Mouse (Mus musculus): ENCODE measurements around the gene Wapl.

Gene Wapl

DNA sequence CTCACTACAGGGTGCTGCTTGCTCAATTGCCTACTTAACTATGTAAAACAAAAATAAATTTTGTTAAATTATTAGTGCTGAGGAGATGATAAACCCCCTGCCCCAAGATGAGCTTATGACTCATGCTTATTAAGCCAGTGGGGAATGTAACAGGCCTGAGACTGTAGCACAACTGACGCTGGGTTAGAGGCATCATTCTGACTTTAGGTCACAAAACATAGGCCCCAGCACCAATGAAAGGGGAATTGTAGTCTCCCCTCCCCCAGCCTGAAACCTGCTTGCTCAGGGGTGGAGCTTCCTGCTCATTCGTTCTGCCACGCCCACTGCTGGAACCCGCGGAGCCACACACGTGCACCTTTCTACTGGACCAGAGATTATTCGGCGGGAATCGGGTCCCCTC, 97.9 kb downstream of the Wapl start:
- no peak for DNase-seq (ENCODE audit: extremely low read depth, low read depth, low spot score)

DNA sequence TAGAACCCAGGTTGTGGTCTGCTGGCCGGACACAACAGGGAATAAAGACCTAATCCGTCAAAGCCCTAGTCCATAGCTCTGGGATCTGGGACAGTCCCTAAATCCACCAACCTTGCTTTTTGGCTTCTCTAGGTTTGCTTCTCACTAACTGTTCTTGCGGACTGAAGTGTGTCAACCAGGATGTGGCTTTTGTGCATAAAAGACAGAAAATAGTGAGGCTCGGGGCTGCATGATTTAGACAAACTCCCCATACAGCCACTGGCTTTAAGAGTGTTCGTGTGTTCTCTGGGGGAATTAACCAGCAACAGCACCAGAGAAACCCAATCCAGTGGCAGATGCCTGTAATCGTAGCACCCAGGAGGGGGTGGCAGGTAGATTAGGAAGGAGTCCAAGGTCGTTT, 98.4 kb downstream of the Wapl start:
- DNase-seq (ENCODE audit: extremely low read depth, low read depth, low spot score) = no peak

DNA sequence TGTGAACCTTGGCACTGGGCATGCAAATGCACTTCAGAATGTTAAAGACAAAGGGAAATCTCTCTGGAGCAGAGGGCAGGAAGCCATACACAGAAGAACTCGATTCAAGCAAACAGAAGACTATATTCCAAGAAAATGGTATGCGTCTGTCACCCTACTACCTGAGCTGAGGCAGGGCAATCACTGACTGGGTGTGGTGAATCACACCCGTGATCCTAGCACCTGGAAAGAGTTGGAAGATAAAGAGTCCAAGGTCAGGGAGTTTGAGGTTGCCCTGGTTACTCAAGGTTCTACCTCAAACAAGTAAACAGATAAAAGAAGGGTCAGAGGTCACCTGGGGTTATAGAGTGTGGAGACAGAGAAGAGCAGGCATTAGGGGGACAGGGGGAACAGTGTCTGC, 100.0 kb downstream of the Wapl start:
- no peak for DNase-seq (ENCODE audit: extremely low read depth, low read depth, low spot score)

DNA sequence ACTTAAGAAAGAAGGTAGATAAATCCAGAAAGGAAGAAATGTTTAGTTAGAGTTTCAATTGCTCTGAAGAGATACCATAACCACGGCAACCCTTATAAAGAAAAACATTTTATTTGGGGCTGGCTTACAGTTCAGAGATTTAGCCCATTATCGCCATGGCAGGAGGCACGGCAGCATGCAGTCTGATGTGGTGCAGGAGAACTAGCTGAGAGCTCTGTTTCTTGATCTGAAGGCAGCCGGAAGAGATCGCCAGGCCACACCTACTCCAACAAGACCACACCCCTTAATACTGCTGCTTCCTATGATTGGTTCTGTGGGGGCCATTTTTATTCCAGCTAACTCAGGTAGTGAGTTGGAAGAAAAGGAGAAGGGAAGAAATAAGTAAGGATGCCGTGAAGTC, 100.5 kb downstream of the Wapl start:
- no peak for DNase-seq (ENCODE audit: extremely low read depth, low read depth, low spot score)

DNA sequence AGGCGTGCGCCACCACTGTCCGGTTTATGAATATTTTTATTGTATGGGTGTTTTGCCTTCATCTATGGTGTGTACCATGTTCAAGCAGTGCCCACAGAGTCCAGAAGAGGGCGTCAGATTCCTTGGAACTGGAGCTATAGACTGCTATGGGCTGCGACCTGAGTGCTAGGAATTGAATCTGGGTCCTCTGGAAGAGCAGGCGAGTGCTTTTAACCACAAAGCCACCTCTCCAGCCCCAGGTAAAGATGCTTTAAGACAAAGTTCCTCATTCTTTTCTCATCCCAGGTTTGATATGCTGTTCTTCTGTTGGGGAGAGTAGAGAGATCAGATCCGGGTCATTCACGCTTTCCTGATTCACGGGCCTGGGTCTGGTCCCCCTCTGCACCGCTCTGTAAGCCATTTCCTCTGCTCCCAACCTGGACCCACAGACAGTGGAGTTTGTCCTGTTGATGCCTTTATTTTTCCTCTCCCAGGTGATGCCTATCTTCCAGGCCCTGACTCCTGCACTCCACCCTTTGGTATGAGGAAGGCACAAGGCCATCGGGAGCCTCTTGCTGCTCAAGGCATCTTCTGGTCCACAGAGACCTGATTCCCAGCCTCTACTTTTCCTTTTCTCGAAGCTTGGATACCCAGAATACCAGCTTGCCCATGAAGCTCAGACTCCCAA, 103.1 kb downstream of the Wapl start:
- DNase-seq (ENCODE audit: extremely low read depth, low read depth, low spot score) = no peak

DNA sequence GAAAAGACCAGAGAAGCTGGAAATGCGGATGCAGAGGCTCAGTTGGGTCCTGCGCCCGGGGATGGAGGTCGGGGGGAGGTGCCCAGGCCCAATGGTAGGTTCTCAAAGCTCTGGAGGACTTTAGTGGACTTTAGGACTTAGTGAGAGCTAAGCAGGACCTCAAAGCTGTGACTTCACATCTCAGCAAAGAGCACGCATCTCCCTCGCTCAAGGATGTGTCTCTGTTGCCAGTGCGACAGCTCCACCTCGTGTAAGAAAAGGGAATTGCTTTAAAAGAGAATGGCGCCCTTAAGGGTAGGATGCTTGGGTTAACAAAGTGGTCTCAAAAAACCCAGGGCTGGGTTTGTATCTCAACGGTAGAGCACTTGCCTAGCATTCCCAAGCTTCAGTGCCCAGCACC, 104.1 kb downstream of the Wapl start:
- DNase-seq (ENCODE audit: extremely low read depth, low read depth, low spot score) = no peak

DNA sequence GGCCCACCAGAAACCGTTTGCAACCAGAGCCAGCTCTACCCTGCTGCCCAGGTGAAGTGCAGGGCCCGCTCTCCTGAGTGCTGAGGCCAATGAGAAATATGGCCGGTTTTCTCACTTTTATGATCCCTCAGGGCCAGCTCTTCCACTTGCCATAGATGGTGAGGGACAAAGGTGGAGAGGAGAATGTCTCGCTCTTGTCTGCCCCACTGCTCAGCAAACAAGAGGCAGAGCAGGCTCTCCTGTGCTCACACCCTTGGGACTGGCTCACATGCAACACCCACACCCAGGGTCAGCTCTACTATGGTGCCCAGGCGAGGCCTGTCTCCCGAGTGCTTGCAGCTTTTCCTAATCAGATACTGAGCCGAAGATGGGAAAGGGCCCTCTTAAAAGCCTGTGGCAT, 105.0 kb downstream of the Wapl start:
- no peak for DNase-seq (ENCODE audit: extremely low read depth, low read depth, low spot score)

DNA sequence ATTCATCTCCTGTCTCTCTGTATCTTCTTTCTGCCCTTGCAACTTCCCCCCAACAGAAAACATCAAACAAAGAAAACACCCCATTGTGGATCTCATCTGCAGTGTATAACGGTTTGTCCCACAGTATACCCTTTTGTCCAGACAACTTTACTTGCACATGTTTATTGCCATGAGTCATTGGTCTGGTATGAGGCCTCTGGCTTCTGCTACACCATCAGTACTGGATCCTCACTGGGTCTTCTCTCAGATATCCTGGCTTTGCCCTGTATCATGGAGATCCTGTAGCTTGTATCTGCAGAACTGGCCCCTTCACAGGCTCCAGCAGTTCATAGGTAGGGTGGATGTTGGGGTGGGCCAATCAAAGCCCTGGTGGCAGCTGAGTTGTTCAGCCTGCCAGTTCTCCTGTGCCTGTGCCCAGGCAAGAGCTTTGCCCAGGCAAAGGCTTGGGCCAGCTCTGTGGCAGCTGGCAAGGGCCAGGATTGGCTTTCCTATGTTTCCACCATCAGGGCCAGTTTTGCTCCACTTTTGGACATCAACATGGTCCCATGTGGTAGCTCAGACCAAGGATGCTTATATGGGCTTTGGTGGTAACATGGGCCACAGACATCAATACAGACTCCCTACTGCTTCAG, 119.8 kb downstream of the Wapl start:
- no peak for DNase-seq (ENCODE audit: extremely low read depth, low read depth, low spot score)

All from fat pad, adult 2 months (tissue).